Mouse (Mus musculus) neutrophil, adult 59 days (primary cell): ENCODE results near the gene Rhox3a2. TPM values are rescaled to one million over a fixed set of nuclear protein-coding genes. Genes with fewer than 3 reads are reported as not detected.

Experiments
- total RNA-seq, 2 experiments: library from RNA; stranded (reverse); gene quantifications; 1 replicate in 1 of 2; 2 replicates in 1 of 2; pipeline ENCODE4 v1.2.4; 2023

Gene Rhox3a2
- total RNA-seq, result not detected

DNA sequence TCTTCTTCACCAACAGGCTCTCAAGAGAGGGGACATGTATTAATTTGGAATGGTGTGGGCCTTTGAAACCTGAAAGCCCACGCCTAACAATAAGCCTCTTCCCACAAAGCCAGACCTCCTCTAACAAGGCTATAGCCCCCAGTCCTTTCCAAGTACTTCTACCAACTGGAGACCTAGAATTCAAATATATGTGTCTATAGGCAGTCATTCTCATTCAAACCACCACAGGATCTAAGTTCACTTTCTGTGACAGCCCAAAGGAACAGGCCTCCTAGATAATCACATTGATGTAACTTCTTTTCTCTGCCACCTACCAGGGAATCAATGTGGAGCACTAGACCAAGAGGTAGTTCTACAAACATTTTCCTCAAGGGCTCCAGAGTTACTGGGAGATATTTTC, at the start of gene Rhox3a2:
Gene Rhox3a2, plus strand, starts transcription at position 301 of the 400 bp plus-strand sequence.

GRCm38 (mm10) chrX:37390548-37390947, 10.7 kb downstream of the Rhox3a2 start, which contains the start of gene Rhox4a2:
Rhox4a2 (plus strand) TSS chrX:37390848.

GRCm38 (mm10) chrX:37411767-37412166, 31.9 kb downstream of the Rhox3a2 start, which contains the start of gene Rhox2b:
Rhox2b (plus strand) TSS chrX:37412067.

DNA sequence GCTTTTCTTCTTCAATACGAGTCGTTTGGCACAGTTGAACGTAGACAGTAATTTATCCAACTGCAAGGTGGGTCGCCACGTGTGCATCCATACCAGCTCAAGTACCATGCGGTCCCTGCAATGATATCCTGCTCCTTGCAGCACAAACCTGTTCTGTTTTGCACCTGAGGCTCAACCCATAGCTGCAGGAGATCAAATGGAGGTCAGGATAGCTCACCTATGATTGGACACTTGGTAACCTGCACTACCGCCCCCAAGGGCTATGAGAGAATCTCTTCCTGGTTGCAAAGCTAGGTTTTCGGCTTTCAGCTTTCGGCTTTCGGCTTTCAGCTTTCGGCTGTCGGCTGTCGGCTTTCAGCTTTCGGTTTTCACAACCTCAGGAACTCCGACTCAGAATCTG, 52.4 kb downstream of the Rhox3a2 start, which contains the start of gene Rhox4b:
Gene Rhox4b, plus strand, starts transcription at position 301 of the 400 bp plus-strand sequence.

Other genes with a start within 250 kb of the Rhox3a2 start
- not detected for gene Akap14, start 211.2 kb upstream of the Rhox3a2 start, total RNA-seq
- 100 to 1,000 TPM; 109 to 125 TPM for gene Ndufa1, start 188.9 kb upstream of the Rhox3a2 start, total RNA-seq
- gene Rnf113a1, start 188.8 kb upstream of the Rhox3a2 start, total RNA-seq, result 1 to 10 TPM; 4.0 to 4.7 TPM
- gene Gm9, start 169.0 kb upstream of the Rhox3a2 start, total RNA-seq, result not detected
- gene Rhox1, start 157.8 kb upstream of the Rhox3a2 start, total RNA-seq, result not detected
- not detected for gene Rhox2a, start 135.1 kb upstream of the Rhox3a2 start, total RNA-seq
- gene Rhox3a, start 130.1 kb upstream of the Rhox3a2 start, total RNA-seq, result not detected
- gene Rhox4a, start 114.7 kb upstream of the Rhox3a2 start, total RNA-seq, result not detected
- not detected for gene Rhox4a2, start 10.8 kb downstream of the Rhox3a2 start, total RNA-seq
- gene Rhox2b, start 32.0 kb downstream of the Rhox3a2 start, total RNA-seq, result not detected
- gene Rhox4b, start 52.5 kb downstream of the Rhox3a2 start, total RNA-seq, result not detected
- gene Rhox2c, start 73.7 kb downstream of the Rhox3a2 start, total RNA-seq, result not detected
- gene Rhox3c, start 78.6 kb downstream of the Rhox3a2 start, total RNA-seq, result not detected
- gene Rhox4c, start 100.3 kb downstream of the Rhox3a2 start, total RNA-seq, result not detected
- not detected for gene Rhox2d, start 113.4 kb downstream of the Rhox3a2 start, total RNA-seq
- not detected for gene Rhox4d, start 134.3 kb downstream of the Rhox3a2 start, total RNA-seq
- gene Rhox2e, start 150.4 kb downstream of the Rhox3a2 start, total RNA-seq, result not detected
- not detected for gene Rhox3e, start 162.0 kb downstream of the Rhox3a2 start, total RNA-seq
- gene Rhox4e, start 177.4 kb downstream of the Rhox3a2 start, total RNA-seq, result not detected
- gene Rhox2f, start 191.4 kb downstream of the Rhox3a2 start, total RNA-seq, result not detected
- not detected for gene Rhox3f, start 201.0 kb downstream of the Rhox3a2 start, total RNA-seq
- not detected for gene Rhox4f, start 227.7 kb downstream of the Rhox3a2 start, total RNA-seq
- gene Rhox3g, start 248.6 kb downstream of the Rhox3a2 start, total RNA-seq, result not detected